Mouse (Mus musculus) forebrain, embryonic 14.5 days (tissue): ENCODE results near the gene Slc6a2. TPM values are rescaled to one million over a fixed set of nuclear protein-coding genes. Genes with fewer than 3 reads are reported as not detected.

Source experiments
- ATAC-seq: fragments of 200-750 bp; cut with Nextera tagmentation; 2 replicates; pipeline ENCODE4 v1.8.0; 2017; ENCODE audit warnings: mild to moderate bottlenecking, moderate library complexity
- DNase-seq: peaks from one replicate; pipeline ENCODE4 v3.0.0-alpha.2; 2015; ENCODE audit warnings: low spot score
- H3K27ac ChIP-seq: fragments of 300-500 bp; sonication (generic); 2 replicates; pipeline ENCODE4 v1.5.1; 2014; ENCODE audit warnings: low read depth, mild to moderate bottlenecking, control low read depth, low read length, moderate library complexity
- H3K27me3 ChIP-seq: fragments of 300-500 bp; sonication (generic); replicated peaks from 2 replicates; pipeline ENCODE4 v1.6.1; 2014; ENCODE audit warnings: low read length, control low read depth, mixed read lengths; ENCODE audit not compliant: control insufficient read depth, insufficient read depth
- H3K36me3 ChIP-seq: fragments of 300-500 bp; sonication (generic); 2 replicates; pipeline ENCODE4 v1.6.1; 2014; ENCODE audit warnings: low read length, control low read depth; ENCODE audit not compliant: control insufficient read depth, insufficient read depth
- H3K4me1 ChIP-seq: fragments of 300-500 bp; sonication (generic); 2 replicates; pipeline ENCODE4 v1.6.1; 2014; ENCODE audit warnings: antibody characterized with exemption, low read length, control low read depth; ENCODE audit not compliant: control insufficient read depth, insufficient read depth
- H3K4me2 ChIP-seq: fragments of 300-500 bp; sonication (generic); 2 replicates; pipeline ENCODE4 v1.6.1; 2014; ENCODE audit warnings: mild to moderate bottlenecking, control low read depth, low read length
- H3K4me3 ChIP-seq: fragments of 300-500 bp; sonication (generic); 2 replicates; pipeline ENCODE4 v1.5.1; 2014; ENCODE audit warnings: low read depth, low read length, control low read depth
- H3K9ac ChIP-seq: fragments of 300-500 bp; sonication (generic); 2 replicates; pipeline ENCODE4 v1.6.1; 2014; ENCODE audit warnings: mild to moderate bottlenecking, low read length, control low read depth, moderate library complexity
- H3K9me3 ChIP-seq: fragments of 300-500 bp; sonication (generic); replicated peaks from 2 replicates; pipeline ENCODE4 v1.6.1; 2016; ENCODE audit warnings: low read length, control low read depth, mixed read lengths; ENCODE audit not compliant: control insufficient read depth
- WGBS: fragments of 180-500 bp; shearing (Covaris S2); extraction: QIAGEN DNeasy Blood & Tissue Kit; methylation state at CpG from one replicate; pipeline ENCODE4 v1.1.7; 2014; 5-methylcytosine and 5-hydroxymethylcytosine counted together
- polyA plus RNA-seq: library from polyadenylated mRNA; unstranded; fragments of >200 nt; fragmentation: Nextera tagmentation; extraction: Ambion mirVana; gene quantifications from 2 replicates; pipeline ENCODE4 v1.2.1, GENCODE M21; 2014

Gene Slc6a2
- polyA plus RNA-seq, 1 experiment from 2014 or later: not detected

GRCm38 (mm10) chr8:92998600-92998999, 38.7 kb downstream of the Slc6a2 start:
- Histone ChIP-seq H3K27me3 (no peaks in the 10 kb centered on the region), H3K36me3 (no peaks in the 10 kb centered on the region), H3K9me3 (no peaks in the 10 kb centered on the region), H3K4me1 (no peaks in the 10 kb centered on the region), H3K4me3 (no peak overlapping the region), H3K4me2 (no peak overlapping the region), H3K27ac (no peak overlapping the region), H3K9ac (no peak overlapping the region)
- ATAC-seq: 0 out of 2 replicates have a peak, but pooled peaks have one; percentile 15
- WGBS: 52% methylated on average over 2 of the region's 2 CpGs
- peak; percentile 84 for DNase-seq

- Histone ChIP-seq H3K9me3 (no peaks in the 10 kb centered on the region), H3K4me2 (no peak overlapping the region), H3K4me1 (no peaks in the 10 kb centered on the region), H3K4me3 (no peak overlapping the region), H3K36me3 (no peaks in the 10 kb centered on the region), H3K27me3 (no peaks in the 10 kb centered on the region), H3K9ac (no peak overlapping the region), H3K27ac (no peak overlapping the region)
- no peak for ATAC-seq
- 26% methylated on average over 5 of the region's 5 CpGs for WGBS
- peak; percentile 85 for DNase-seq
Observed at GRCm38 (mm10) chr8:93010286-93010685, 50.4 kb downstream of the Slc6a2 start.

GRCm38 (mm10) chr8:93011439-93011838, 51.6 kb downstream of the Slc6a2 start:
- peak; percentile 92 for DNase-seq
- H3K4me3 ChIP-seq: no peak overlapping the region
- ATAC-seq: peak; percentile 78
- H3K9ac ChIP-seq: no peak overlapping the region
- no peaks in the 10 kb centered on the region for H3K36me3 ChIP-seq
- H3K27ac ChIP-seq: no peak overlapping the region
- H3K4me2 ChIP-seq: no peak overlapping the region
- no peaks in the 10 kb centered on the region for H3K27me3 ChIP-seq
- WGBS: 10% methylated on average over 9 of the region's 9 CpGs
- no peaks in the 10 kb centered on the region for H3K9me3 ChIP-seq
- H3K4me1 ChIP-seq: no peaks in the 10 kb centered on the region

- no peak for DNase-seq
- no peaks in the 10 kb centered on the region for H3K4me1 ChIP-seq
- no peak overlapping the region for H3K4me2 ChIP-seq
- H3K9ac ChIP-seq: no peak overlapping the region
- no peak for ATAC-seq
- no peaks in the 10 kb centered on the region for H3K27me3 ChIP-seq
- no peak overlapping the region for H3K4me3 ChIP-seq
- no peaks in the 10 kb centered on the region for H3K9me3 ChIP-seq
- H3K27ac ChIP-seq: no peak overlapping the region
- H3K36me3 ChIP-seq: no peaks in the 10 kb centered on the region
- 77% methylated on average over 6 of the region's 6 CpGs for WGBS
Observed at GRCm38 (mm10) chr8:93012226-93012625, 52.3 kb downstream of the Slc6a2 start.

- no peaks in the 10 kb centered on the region for H3K27me3 ChIP-seq
- no peak for ATAC-seq
- WGBS: 88% methylated on average over 4 of the region's 4 CpGs
Observed at GRCm38 (mm10) chr8:93014300-93014699, 54.4 kb downstream of the Slc6a2 start.

GRCm38 (mm10) chr8:93021738-93022137, 61.9 kb downstream of the Slc6a2 start:
- Histone ChIP-seq H3K27ac (no peak overlapping the region), H3K27me3 (no peaks in the 10 kb centered on the region), H3K9ac (no peak overlapping the region), H3K9me3 (no peaks in the 10 kb centered on the region), H3K4me3 (no peak overlapping the region), H3K4me2 (no peak overlapping the region), H3K36me3 (no peaks in the 10 kb centered on the region), H3K4me1 (no peaks in the 10 kb centered on the region)
- DNase-seq: no peak
- ATAC-seq: no peak
- 72% methylated on average over 5 of the region's 5 CpGs for WGBS

More at GRCm38 (mm10) chr8:93014300-93014699, 54.4 kb downstream of the Slc6a2 start:
- Histone ChIP-seq H3K36me3 (no peaks in the 10 kb centered on the region), H3K9me3 (no peaks in the 10 kb centered on the region), H3K4me1 (no peaks in the 10 kb centered on the region), H3K4me2 (no peak overlapping the region), H3K4me3 (no peak overlapping the region), H3K27ac (no peak overlapping the region), H3K9ac (no peak overlapping the region)
- DNase-seq: no peak

- H3K4me3 ChIP-seq: no peak overlapping the region
- DNase-seq (no peak), ATAC-seq (no peak)
- WGBS: 78% methylated on average over 2 of the region's 2 CpGs
- no peaks in the 10 kb centered on the region for H3K4me1 ChIP-seq
- H3K9ac ChIP-seq: no peak overlapping the region
- H3K9me3 ChIP-seq: no peaks in the 10 kb centered on the region
- no peak overlapping the region for H3K27ac ChIP-seq
- no peaks in the 10 kb centered on the region for H3K27me3 ChIP-seq
- no peak overlapping the region for H3K4me2 ChIP-seq
- no peaks in the 10 kb centered on the region for H3K36me3 ChIP-seq
Observed at GRCm38 (mm10) chr8:93030664-93031063, 70.8 kb downstream of the Slc6a2 start.

GRCm38 (mm10) chr8:93038831-93039230, 79.0 kb downstream of the Slc6a2 start:
- 6% methylated on average over 2 of the region's 2 CpGs for WGBS
- DNase-seq: no peak

GRCm38 (mm10) chr8:93040256-93040655, 80.4 kb downstream of the Slc6a2 start:
- Histone ChIP-seq H3K9ac (no peak overlapping the region), H3K36me3 (no peaks in the 10 kb centered on the region), H3K27me3 (no peaks in the 10 kb centered on the region), H3K4me2 (no peak overlapping the region), H3K4me3 (no peak overlapping the region), H3K4me1 (no peaks in the 10 kb centered on the region), H3K9me3 (no peaks in the 10 kb centered on the region), H3K27ac (no peak overlapping the region)
- DNase-seq (no peak), ATAC-seq (no peak)
- WGBS: 73% methylated on average over 2 of the region's 2 CpGs

More at GRCm38 (mm10) chr8:93038831-93039230, 79.0 kb downstream of the Slc6a2 start:
- no peak overlapping the region for H3K9ac ChIP-seq
- H3K4me2 ChIP-seq: no peak overlapping the region
- no peak overlapping the region for H3K27ac ChIP-seq
- H3K4me1 ChIP-seq: no peaks in the 10 kb centered on the region
- no peaks in the 10 kb centered on the region for H3K27me3 ChIP-seq
- no peaks in the 10 kb centered on the region for H3K36me3 ChIP-seq
- no peak overlapping the region for H3K4me3 ChIP-seq
- no peak for ATAC-seq
- H3K9me3 ChIP-seq: no peaks in the 10 kb centered on the region
